Mouse (Mus musculus): Measurements from ENCODE around the gene Npl. TPM values are rescaled to one million over a fixed set of nuclear protein-coding genes. Genes with fewer than 3 reads are reported as not detected.

The Npl gene
- total and polyA plus RNA-seq, 2 experiments from 2014 or later: 11.6 to 12.3 TPM

- TF ChIP-seq CTCF (IDR thresholded peaks at IDR 0.05): no peak
- Histone ChIP-seq H3K36me3 (ENCODE audit: insufficient read depth, low read length) (no peaks in the 10 kb centered on the region), H3K4me3 (ENCODE audit: low read depth, low read length) (no peak overlapping the region), H3K9ac (replicated peaks; ENCODE audit: low read length, poor library complexity, severe bottlenecking) (no peak overlapping the region), H3K4me2 (ENCODE audit: low read depth, low read length, poor library complexity, severe bottlenecking) (no peak overlapping the region), H3K9me3 (ENCODE audit: low read length) (no peaks in the 10 kb centered on the region), H3K4me1 (ENCODE audit: insufficient read depth, low read length) (no peaks in the 10 kb centered on the region), H3K27me3 (ENCODE audit: insufficient read depth, low read length) (no peaks in the 10 kb centered on the region), H3K27ac (ENCODE audit: low read depth, low read length) (no peak overlapping the region)
- WGBS: 82% methylated on average over 8 of the region's 8 CpGs
- ATAC-seq (ENCODE audit: low FRiP score) (no peak), DNase-seq (ENCODE audit: low spot score) (no peak)
Observed at GRCm38 (mm10) chr1:153565701-153566100, 15.9 kb upstream of the Npl start.

- Histone ChIP-seq H3K27me3 (ENCODE audit: insufficient read depth, low read length) (no peaks in the 10 kb centered on the region), H3K36me3 (ENCODE audit: insufficient read depth, low read length) (no peaks in the 10 kb centered on the region), H3K4me2 (ENCODE audit: low read depth, low read length, poor library complexity, severe bottlenecking) (no peak overlapping the region), H3K4me3 (ENCODE audit: low read depth, low read length) (no peak overlapping the region), H3K9me3 (ENCODE audit: low read length) (no peaks in the 10 kb centered on the region), H3K9ac (replicated peaks; ENCODE audit: low read length, poor library complexity, severe bottlenecking) (no peak overlapping the region), H3K4me1 (ENCODE audit: insufficient read depth, low read length) (no peaks in the 10 kb centered on the region), H3K27ac (ENCODE audit: low read depth, low read length) (no peak overlapping the region)
- 80% methylated on average over 7 of the region's 7 CpGs for WGBS
- ATAC-seq (ENCODE audit: low FRiP score) (no peak), DNase-seq (ENCODE audit: low spot score) (no peak)
- TF ChIP-seq CTCF (IDR thresholded peaks at IDR 0.05): no peak
Observed at GRCm38 (mm10) chr1:153564701-153565100, 14.9 kb upstream of the Npl start.

- Histone ChIP-seq H3K4me1 (ENCODE audit: insufficient read depth, low read length) (no peaks in the 10 kb centered on the region), H3K9me3 (ENCODE audit: low read length) (no peaks in the 10 kb centered on the region), H3K4me3 (ENCODE audit: low read depth, low read length) (no peak overlapping the region), H3K4me2 (ENCODE audit: low read depth, low read length, poor library complexity, severe bottlenecking) (no peak overlapping the region), H3K27me3 (ENCODE audit: insufficient read depth, low read length) (no peaks in the 10 kb centered on the region), H3K27ac (ENCODE audit: low read depth, low read length) (no peak overlapping the region), H3K36me3 (ENCODE audit: insufficient read depth, low read length) (no peaks in the 10 kb centered on the region), H3K9ac (replicated peaks; ENCODE audit: low read length, poor library complexity, severe bottlenecking) (no peak overlapping the region)
- ATAC-seq (ENCODE audit: low FRiP score): no peak
- no peak for DNase-seq (ENCODE audit: low spot score)
- TF ChIP-seq CTCF (IDR thresholded peaks at IDR 0.05): peak; percentile 44
- WGBS: 51% methylated on average over 2 of the region's 2 CpGs
Observed at GRCm38 (mm10) chr1:153563675-153564074, 13.8 kb upstream of the Npl start.

- no peaks in the 10 kb centered on the region for H3K27me3 ChIP-seq (ENCODE audit: insufficient read depth, low read length)
- no peaks in the 10 kb centered on the region for H3K9me3 ChIP-seq (ENCODE audit: low read length)
- no peak for TF ChIP-seq CTCF (IDR thresholded peaks at IDR 0.05)
- H3K9ac ChIP-seq (replicated peaks; ENCODE audit: low read length, poor library complexity, severe bottlenecking): no peak overlapping the region
- H3K4me3 ChIP-seq (ENCODE audit: low read depth, low read length): no peak overlapping the region
- H3K27ac ChIP-seq (ENCODE audit: low read depth, low read length): no peak overlapping the region
- 51% methylated on average over 6 of the region's 6 CpGs for WGBS
- no peaks in the 10 kb centered on the region for H3K36me3 ChIP-seq (ENCODE audit: insufficient read depth, low read length)
- H3K4me2 ChIP-seq (ENCODE audit: low read depth, low read length, poor library complexity, severe bottlenecking): no peak overlapping the region
- H3K4me1 ChIP-seq (ENCODE audit: insufficient read depth, low read length): no peaks in the 10 kb centered on the region
- DNase-seq (ENCODE audit: low spot score): no peak
- no peak for ATAC-seq (ENCODE audit: low FRiP score)
Observed at GRCm38 (mm10) chr1:153560805-153561204, 11.0 kb upstream of the Npl start.

- Histone ChIP-seq H3K36me3 (ENCODE audit: insufficient read depth, low read length) (no peaks in the 10 kb centered on the region), H3K4me1 (ENCODE audit: insufficient read depth, low read length) (no peaks in the 10 kb centered on the region), H3K27ac (ENCODE audit: low read depth, low read length) (no peak overlapping the region), H3K27me3 (ENCODE audit: insufficient read depth, low read length) (no peaks in the 10 kb centered on the region), H3K9ac (replicated peaks; ENCODE audit: low read length, poor library complexity, severe bottlenecking) (no peak overlapping the region), H3K4me2 (ENCODE audit: low read depth, low read length, poor library complexity, severe bottlenecking) (no peak overlapping the region), H3K4me3 (ENCODE audit: low read depth, low read length) (no peak overlapping the region), H3K9me3 (ENCODE audit: low read length) (no peaks in the 10 kb centered on the region)
- WGBS: 63% methylated on average over 7 of the region's 7 CpGs
- DNase-seq (ENCODE audit: low spot score) (no peak), ATAC-seq (ENCODE audit: low FRiP score) (no peak)
- no peak for TF ChIP-seq CTCF (IDR thresholded peaks at IDR 0.05)
Observed at GRCm38 (mm10) chr1:153559701-153560100, 9.9 kb upstream of the Npl start.

GRCm38 (mm10) chr1:153559126-153559647 is 9.3 kb upstream of the Npl start:
- Histone ChIP-seq H3K4me2 (ENCODE audit: low read depth, low read length, poor library complexity, severe bottlenecking) (no peak overlapping the region), H3K9ac (replicated peaks; ENCODE audit: low read length, poor library complexity, severe bottlenecking) (no peak overlapping the region), H3K27ac (ENCODE audit: low read depth, low read length) (no peak overlapping the region), H3K27me3 (ENCODE audit: insufficient read depth, low read length) (no peaks in the 10 kb centered on the region), H3K4me1 (ENCODE audit: insufficient read depth, low read length) (no peaks in the 10 kb centered on the region), H3K36me3 (ENCODE audit: insufficient read depth, low read length) (no peaks in the 10 kb centered on the region), H3K9me3 (ENCODE audit: low read length) (no peaks in the 10 kb centered on the region), H3K4me3 (ENCODE audit: low read depth, low read length) (no peak overlapping the region)
- no peak for ATAC-seq (ENCODE audit: low FRiP score)
- TF ChIP-seq CTCF (IDR thresholded peaks at IDR 0.05): peak; percentile 76
- WGBS: 27% methylated on average over 9 of the region's 9 CpGs
- peak; percentile 58 for DNase-seq (ENCODE audit: low spot score)

Measured in midbrain, postnatal 0 days (tissue).